20 mouse cellular contexts compared by ENCODE assay signal in the genomic region with DNA sequence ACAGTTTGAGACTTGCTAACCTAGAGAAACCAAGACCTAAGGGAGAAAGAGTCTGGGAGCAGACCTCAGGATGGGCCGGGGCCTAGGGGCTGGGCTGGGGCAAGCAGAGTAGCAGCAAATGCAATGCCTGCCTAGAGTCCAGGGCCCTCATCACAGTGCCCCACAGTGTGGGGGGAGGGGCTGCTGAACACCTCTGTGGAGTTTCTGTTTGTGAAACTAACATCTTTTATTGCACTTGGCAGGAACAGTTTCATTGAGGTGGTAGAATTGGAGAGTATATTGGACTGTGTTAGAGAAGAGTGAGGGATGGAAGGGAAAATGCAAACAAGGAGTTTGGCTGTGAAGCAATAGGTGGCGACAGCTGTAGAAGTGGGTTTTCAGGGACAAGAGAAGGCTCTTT.
"Had no signal": no experiment of that assay in that cellular context is flagged by ENCODE, and none has a peak within 500 bp of the region (broad histone marks: within the 10 kb centered on the region; RNA-seq: fewer than 3 reads in every experiment).

No protein-coding gene starts in this region.

- H3K4me1 ChIP-seq: neural tube, embryonic 12.5 days; neural tube, embryonic 15.5 days; stomach, embryonic 15.5 days had no signal

- H3K4me3 ChIP-seq: layer of hippocampus, adult 2 months; limb, embryonic 10.5 days; limb, embryonic 13.5 days; liver, embryonic 15.5 days; neural tube, embryonic 12.5 days; neural tube, embryonic 15.5 days; stomach, embryonic 15.5 days had no signal

- H3K27me3 ChIP-seq: limb, embryonic 13.5 days; liver, embryonic 15.5 days; neural tube, embryonic 12.5 days; neural tube, embryonic 15.5 days; stomach, embryonic 15.5 days had no signal

- H3K9me3 ChIP-seq: limb, embryonic 10.5 days; limb, embryonic 13.5 days; liver, embryonic 15.5 days; neural tube, embryonic 12.5 days; neural tube, embryonic 15.5 days; stomach, embryonic 15.5 days had no signal

- H3K4me2 ChIP-seq: limb, embryonic 13.5 days; liver, embryonic 15.5 days; midbrain, embryonic 11.5 days; neural tube, embryonic 12.5 days; neural tube, embryonic 15.5 days; stomach, embryonic 15.5 days had no signal

- H3K9ac ChIP-seq: limb, embryonic 13.5 days; liver, embryonic 15.5 days; neural tube, embryonic 12.5 days; neural tube, embryonic 15.5 days; stomach, embryonic 15.5 days had no signal

- H3K36me3 ChIP-seq: liver, embryonic 15.5 days; neural tube, embryonic 15.5 days; stomach, embryonic 15.5 days had no signal

- H3K27ac ChIP-seq: layer of hippocampus, adult 2 months; limb, embryonic 10.5 days; limb, embryonic 13.5 days; liver, embryonic 15.5 days; neural tube, embryonic 12.5 days; neural tube, embryonic 15.5 days; stomach, embryonic 15.5 days had no signal

- DNase-seq: kidney, adult 18-20 months; kidney, adult 9 months; kidney, postnatal 14 days; layer of hippocampus, adult 9-11 months; liver; lung, adult 2 months; midbrain, embryonic 14.5 days; right cerebral cortex, adult 18-20 months; right cerebral cortex, postnatal 14 days; spleen, adult 18-20 months; thymus, adult 18-20 months; thymus, postnatal 36 days had no signal
